Mouse (Mus musculus): Measurements from ENCODE around the gene Tatdn2. TPM values are rescaled to one million over a fixed set of nuclear protein-coding genes. Genes with fewer than 3 reads are reported as not detected.

Gene Tatdn2
- 46.3 and 62.3 TPM in 2 replicates for polyA plus RNA-seq (2012; ENCODE audit: low replicate concordance)

GRCm38 (mm10) chr6:113696582-113697221, at the start of gene Tatdn2:
Gene Tatdn2, plus strand, starts transcription at chr6:113697050.

GRCm38 (mm10) chr6:113719878-113720277, 23.0 kb downstream of the Tatdn2 start, which contains the start of gene Ghrl:
Gene Ghrl, minus strand, starts transcription at chr6:113719880.

DNA sequence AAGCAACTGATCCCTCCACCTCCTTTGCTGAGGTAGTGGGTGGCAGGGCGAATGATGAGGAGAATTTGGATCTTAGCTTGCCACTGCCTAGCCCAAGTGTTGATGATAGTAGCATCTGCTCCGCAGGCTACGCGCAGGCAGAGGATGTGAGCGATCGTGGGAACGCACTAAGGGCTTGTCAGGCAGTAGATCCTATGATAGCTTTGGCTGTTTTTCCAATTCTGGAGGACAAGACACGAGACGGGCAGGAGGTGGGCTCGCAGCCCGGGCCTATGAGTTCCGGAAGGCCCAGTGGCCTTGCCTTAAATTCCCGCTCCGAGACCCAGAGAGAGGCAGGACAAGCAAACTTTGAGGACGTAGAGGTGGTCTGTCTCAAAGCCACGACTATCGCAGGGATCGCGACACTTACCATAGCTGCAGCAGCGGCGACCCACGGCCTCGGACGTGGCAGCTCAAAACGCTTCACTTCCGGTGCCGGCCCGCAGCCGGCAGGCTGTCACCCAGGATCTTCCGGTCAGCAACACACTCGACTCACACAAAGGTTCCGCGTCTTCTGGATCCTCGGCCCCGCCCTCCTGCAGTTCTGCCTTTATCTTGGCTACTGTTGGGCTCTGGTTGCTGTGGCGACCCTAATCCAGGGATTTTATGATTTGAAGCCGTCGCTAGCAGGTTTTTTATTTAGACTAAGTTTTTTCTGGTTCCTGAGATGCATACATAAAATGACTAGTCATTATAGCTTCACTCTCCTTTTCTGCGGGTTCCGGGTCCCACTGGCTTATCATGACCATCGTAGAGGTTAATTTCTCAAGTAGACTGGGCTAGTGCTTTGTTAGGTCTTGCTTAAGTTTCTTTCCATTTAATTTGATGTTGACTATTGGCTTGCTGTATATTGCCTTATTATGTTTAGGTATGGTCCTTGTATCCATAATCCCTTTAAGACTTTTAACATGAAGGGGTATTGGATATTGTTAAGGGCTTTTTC, 43.7 kb downstream of the Tatdn2 start, which contains the start of gene Sec13:
Gene Sec13, minus strand, starts transcription at position 508 of the 982 bp plus-strand sequence.

Other genes with a start within 250 kb of the Tatdn2 start
- gene Il17re, start 238.6 kb upstream of the Tatdn2 start, polyA plus RNA-seq (2012; ENCODE audit: low replicate concordance): 0.08 TPM in 1 of 2 replicates, not detected in the other
- gene Il17rc, start 225.6 kb upstream of the Tatdn2 start, polyA plus RNA-seq (2012; ENCODE audit: low replicate concordance): 2.5 and 3.0 TPM in 2 replicates
- gene Creld1, start 213.8 kb upstream of the Tatdn2 start, polyA plus RNA-seq (2012; ENCODE audit: low replicate concordance): 25.7 and 65.0 TPM in 2 replicates
- 0.06 TPM in 1 of 2 replicates, not detected in the other for gene Prrt3, start 195.1 kb upstream of the Tatdn2 start, polyA plus RNA-seq (2012; ENCODE audit: low replicate concordance)
- gene Emc3, start 165.4 kb upstream of the Tatdn2 start, polyA plus RNA-seq (2012; ENCODE audit: low replicate concordance): 54.1 and 74.3 TPM in 2 replicates
- gene Fancd2, start 165.4 kb upstream of the Tatdn2 start, polyA plus RNA-seq (2012; ENCODE audit: low replicate concordance): 0.74 and 3.2 TPM in 2 replicates
- gene Fancd2os, start 96.3 kb upstream of the Tatdn2 start, polyA plus RNA-seq (2012; ENCODE audit: low replicate concordance): not detected in 2 replicates
- 7.0 and 22.1 TPM in 2 replicates for gene Brk1, start 92.3 kb upstream of the Tatdn2 start, polyA plus RNA-seq (2012; ENCODE audit: low replicate concordance)
- gene Vhl, start 73.1 kb upstream of the Tatdn2 start, polyA plus RNA-seq (2012; ENCODE audit: low replicate concordance): 6.5 and 10.1 TPM in 2 replicates
- 57.1 and 103 TPM in 2 replicates for gene Irak2, start 58.6 kb upstream of the Tatdn2 start, polyA plus RNA-seq (2012; ENCODE audit: low replicate concordance)
- gene Ghrl, start 22.8 kb downstream of the Tatdn2 start, polyA plus RNA-seq (2012; ENCODE audit: low replicate concordance): not detected in 2 replicates
- 10.2 and 29.8 TPM in 2 replicates for gene Sec13, start 43.7 kb downstream of the Tatdn2 start, polyA plus RNA-seq (2012; ENCODE audit: low replicate concordance)